Mouse (Mus musculus) stomach, postnatal 0 days (tissue): ENCODE data around the gene Ubac1. TPM values are rescaled to one million over a fixed set of nuclear protein-coding genes. Genes with fewer than 3 reads are reported as not detected.

Experiments used
- ATAC-seq: fragments of 200-750 bp; cut with Nextera tagmentation; 2 replicates; pipeline ENCODE4 v1.8.0; 2017; ENCODE audit not compliant: low FRiP score, low TSS enrichment
- DNase-seq: peaks from one replicate; pipeline ENCODE4 v3.0.0-alpha.2; 2016; ENCODE audit warnings: low spot score
- H3K27ac ChIP-seq: fragments of 300-500 bp; sonication (generic); replicated peaks from 2 replicates; pipeline ENCODE4 v1.5.1; 2014; ENCODE audit warnings: mild to moderate bottlenecking, control low read depth
- H3K27me3 ChIP-seq: fragments of 300-500 bp; sonication (generic); 2 replicates; pipeline ENCODE4 v1.6.1; 2014; ENCODE audit warnings: low read length; ENCODE audit not compliant: control insufficient read depth, insufficient read depth
- H3K36me3 ChIP-seq: fragments of 300-500 bp; sonication (generic); 2 replicates; pipeline ENCODE4 v1.6.1; 2014; ENCODE audit warnings: low read length, mixed read lengths; ENCODE audit not compliant: control insufficient read depth, insufficient read depth
- H3K4me1 ChIP-seq: fragments of 300-500 bp; sonication (generic); replicated peaks from 2 replicates; pipeline ENCODE4 v1.6.1; 2014; ENCODE audit warnings: antibody characterized with exemption; ENCODE audit not compliant: control insufficient read depth, insufficient read depth
- H3K4me2 ChIP-seq: fragments of 300-500 bp; sonication (generic); replicated peaks from 2 replicates; pipeline ENCODE4 v1.6.1; 2014; ENCODE audit warnings: low read depth, mild to moderate bottlenecking, control low read depth, moderate library complexity
- H3K4me3 ChIP-seq: fragments of 300-500 bp; sonication (generic); 2 replicates; pipeline ENCODE4 v1.5.1; 2014; ENCODE audit warnings: low read depth, low read length, control low read depth
- H3K9ac ChIP-seq: fragments of 300-500 bp; sonication (generic); 2 replicates; pipeline ENCODE4 v1.6.1; 2014; ENCODE audit warnings: mild to moderate bottlenecking, low read length, control low read depth, mixed read lengths
- H3K9me3 ChIP-seq: fragments of 300-500 bp; sonication (generic); 2 replicates; pipeline ENCODE4 v1.6.1; 2016; ENCODE audit warnings: low read length; ENCODE audit not compliant: control insufficient read depth
- CTCF ChIP-seq: IDR thresholded peaks from 2 replicates; pipeline ENCODE4 v1.5.1; 2016; ENCODE audit warnings: antibody characterized with exemption, low read depth, mild to moderate bottlenecking, moderate library complexity
- EP300 ChIP-seq: optimal IDR thresholded peaks from 2 replicates; pipeline ENCODE3; 2016; ENCODE audit warnings: antibody characterized with exemption
- WGBS: fragments of 180-500 bp; shearing (Covaris S2); extraction: QIAGEN DNeasy Blood & Tissue Kit; methylation state at CpG from one replicate; pipeline ENCODE4 v1.1.7; 2014; 5-methylcytosine and 5-hydroxymethylcytosine counted together
- polyA plus RNA-seq: library from polyadenylated mRNA; unstranded; fragments of >200 nt; fragmentation: Nextera tagmentation; extraction: Ambion mirVana; gene quantifications from 2 replicates; pipeline ENCODE4 v1.2.1, GENCODE M21; 2015

Ubac1 gene
- polyA plus RNA-seq, 1 experiment from 2014 or later = 49.1 TPM

GRCm38 (mm10) chr2:26034344-26035050, 12.9 kb upstream of the Ubac1 start:
- H3K27ac ChIP-seq = no peak overlapping the region
- no peaks in the 10 kb centered on the region for H3K9me3 ChIP-seq
- H3K4me1 ChIP-seq = no peaks in the 10 kb centered on the region
- H3K4me2 ChIP-seq = no peak overlapping the region
- TF ChIP-seq CTCF (no peak), EP300 (no peak)
- no peaks in the 10 kb centered on the region for H3K36me3 ChIP-seq
- 65% methylated on average over 15 of the region's 15 CpGs for WGBS
- no peaks in the 10 kb centered on the region for H3K27me3 ChIP-seq
- no peak overlapping the region for H3K9ac ChIP-seq
- ATAC-seq (no peak), DNase-seq (no peak)
- no peak overlapping the region for H3K4me3 ChIP-seq

GRCm38 (mm10) chr2:26030288-26030687, 8.7 kb upstream of the Ubac1 start:
- Histone ChIP-seq H3K9ac (no peak overlapping the region), H3K4me2 (no peak overlapping the region), H3K4me3 (no peak overlapping the region), H3K36me3 (no peaks in the 10 kb centered on the region), H3K27me3 (no peaks in the 10 kb centered on the region), H3K27ac (no peak overlapping the region), H3K9me3 (no peaks in the 10 kb centered on the region), H3K4me1 (no peaks in the 10 kb centered on the region)
- ATAC-seq (0 out of 2 replicates have a peak, but pooled peaks have one; percentile 51), DNase-seq (peak; percentile 44)
- TF ChIP-seq CTCF = peak; percentile 72
- no peak for TF ChIP-seq EP300
- 41% methylated on average over 3 of the region's 3 CpGs for WGBS

- H3K27me3 ChIP-seq = no peaks in the 10 kb centered on the region
- no peaks in the 10 kb centered on the region for H3K9me3 ChIP-seq
- ATAC-seq (no peak), DNase-seq (peak; percentile 32)
- H3K9ac ChIP-seq = no peak overlapping the region
- 31% methylated on average over 4 of the region's 4 CpGs for WGBS
- no peak overlapping the region for H3K4me2 ChIP-seq
- no peaks in the 10 kb centered on the region for H3K36me3 ChIP-seq
- H3K4me1 ChIP-seq = peaks cover 8% of the 10 kb centered on the region; the same call in 1 of the 2 replicates
- no peak for TF ChIP-seq EP300
- TF ChIP-seq CTCF = peak; percentile 95
- H3K27ac ChIP-seq = no peak overlapping the region
- H3K4me3 ChIP-seq = no peak overlapping the region
Observed at GRCm38 (mm10) chr2:26024138-26025075, 2.9 kb upstream of the Ubac1 start.

GRCm38 (mm10) chr2:26022626-26023025, 1.1 kb upstream of the Ubac1 start:
- TF ChIP-seq EP300 (no peak), CTCF (no peak)
- peaks cover 8% of the 10 kb centered on the region; the same call in 1 of the 2 replicates for H3K4me1 ChIP-seq
- H3K4me2 ChIP-seq = no peak overlapping the region
- H3K4me3 ChIP-seq = no peak overlapping the region
- H3K27ac ChIP-seq = no peak overlapping the region
- no peak for DNase-seq
- ATAC-seq = no peak
- no peaks in the 10 kb centered on the region for H3K36me3 ChIP-seq
- no peak overlapping the region for H3K9ac ChIP-seq
- WGBS = 81% methylated on average over 1 of the region's 1 CpGs
- H3K27me3 ChIP-seq = no peaks in the 10 kb centered on the region
- H3K9me3 ChIP-seq = no peaks in the 10 kb centered on the region

- Histone ChIP-seq H3K4me3 (no peak overlapping the region), H3K27me3 (no peaks in the 10 kb centered on the region), H3K9me3 (no peaks in the 10 kb centered on the region), H3K27ac (peak overlapping the region; percentile 91; the same call in 1 of the 2 replicates), H3K36me3 (no peaks in the 10 kb centered on the region), H3K4me1 (peaks cover 8% of the 10 kb centered on the region; the same call in 1 of the 2 replicates), H3K4me2 (peak overlapping the region; percentile 82; the same call in 1 of the 2 replicates), H3K9ac (no peak overlapping the region)
- ATAC-seq (no peak), DNase-seq (no peak)
- no peak for TF ChIP-seq CTCF
- no peak for TF ChIP-seq EP300
- WGBS = 79% methylated on average over 8 of the region's 8 CpGs
Observed at GRCm38 (mm10) chr2:26022258-26022565, 665 bp upstream of the Ubac1 start.
